Mouse (Mus musculus) ES-E14 (cell line): ENCODE measurements around the gene Adgrb3.

Experiments used
- CHD2 ChIP-seq: IDR thresholded peaks from 2 replicates; pipeline ENCODE4 v1.6.1; 2014; ENCODE audit warnings: mild to moderate bottlenecking, low read depth, low read length, inconsistent platforms
- HCFC1 ChIP-seq: IDR thresholded peaks from 2 replicates; pipeline ENCODE4 v1.6.1; 2012; ENCODE audit warnings: low read length, inconsistent platforms, borderline replicate concordance; ENCODE audit not compliant: insufficient read depth
- MAFK ChIP-seq: IDR thresholded peaks from 2 replicates; pipeline ENCODE4 v1.6.1; 2014; ENCODE audit warnings: mild to moderate bottlenecking, low read depth, low read length, inconsistent platforms; ENCODE audit not compliant: insufficient read depth
- ZC3H11A ChIP-seq: IDR thresholded peaks from 2 replicates; pipeline ENCODE4 v1.6.1; 2012; ENCODE audit warnings: low read depth, mild to moderate bottlenecking, inconsistent platforms, low read length, borderline replicate concordance
- ZNF384 ChIP-seq: IDR thresholded peaks from 2 replicates; pipeline ENCODE4 v1.6.1; 2012; ENCODE audit warnings: low read depth, low read length, inconsistent platforms

DNA sequence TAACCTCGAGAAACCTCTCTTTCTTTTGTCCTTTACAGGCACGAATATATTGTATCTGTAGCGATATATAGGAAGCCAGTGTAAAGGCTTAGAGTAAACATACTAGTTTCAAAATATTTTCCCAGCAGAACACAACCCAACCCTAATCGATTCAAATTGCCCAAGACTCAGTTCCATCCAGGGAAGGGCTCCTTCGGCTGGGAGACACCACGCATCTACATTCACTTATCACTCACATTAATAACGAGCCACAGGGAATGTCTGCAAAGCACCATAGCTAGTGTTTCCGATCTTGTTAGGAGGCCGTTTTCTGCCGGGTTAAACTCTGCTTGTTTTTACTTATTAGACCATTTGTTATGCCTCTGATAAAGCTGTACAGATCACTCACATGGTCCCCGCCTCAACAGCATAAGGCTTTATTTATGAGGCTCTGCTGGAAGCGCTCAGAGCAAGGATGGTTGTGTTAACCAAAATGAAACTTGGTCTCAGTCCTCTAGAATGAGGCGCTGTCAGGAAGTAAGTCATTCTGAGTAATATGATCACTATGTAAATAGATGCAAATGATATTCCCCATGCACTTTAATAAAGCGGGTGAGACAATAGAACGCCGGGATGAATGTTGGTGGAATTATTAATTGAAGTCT, 399.2 kb downstream of the Adgrb3 start:
- TF ChIP-seq HCFC1: no peak
- TF ChIP-seq ZC3H11A: no peak
- TF ChIP-seq CHD2: no peak
- TF ChIP-seq ZNF384: no peak
- no peak for TF ChIP-seq MAFK
